Mouse (Mus musculus) erythroblast, adult 5-6 weeks (primary cell): ENCODE results near the gene Pld3. TPM values are rescaled to one million over a fixed set of nuclear protein-coding genes. Genes with fewer than 3 reads are reported as not detected.
A peak's percentile ranks its signal among the peaks of the same experiment; 100 is the strongest.
"Not testable (repeated sequence)": the region's sequence is repeated elsewhere in the genome, so short reads cannot be mapped to it uniquely, and the experiment has no call there.

Source experiments
- ATAC-seq: replicated peaks from 2 replicates; pipeline ENCODE4 v1.8.0; 2016; ENCODE audit warnings: moderate number of reproducible peaks, mild to moderate bottlenecking, moderate TSS enrichment, inconsistent platforms; ENCODE audit not compliant: poor library complexity, low FRiP score, severe bottlenecking
- total RNA-seq, 2 experiments: library from RNA; stranded (forward) in 1 of 2; stranded (reverse) in 1 of 2; fragments of 150-400 nt in 1 of 2; fragments of 200-764, 138-1000 nt in 1 of 2; gene quantifications; 2 replicates each; pipeline versions ENCODE4 v1.2.3 to v1.2.4; 2015 to 2017; ENCODE audit warnings: low replicate concordance in 2 of 2

Gene Pld3
- total RNA-seq, 2 experiments from 2014 or later, result 84.7 to 139 TPM

DNA sequence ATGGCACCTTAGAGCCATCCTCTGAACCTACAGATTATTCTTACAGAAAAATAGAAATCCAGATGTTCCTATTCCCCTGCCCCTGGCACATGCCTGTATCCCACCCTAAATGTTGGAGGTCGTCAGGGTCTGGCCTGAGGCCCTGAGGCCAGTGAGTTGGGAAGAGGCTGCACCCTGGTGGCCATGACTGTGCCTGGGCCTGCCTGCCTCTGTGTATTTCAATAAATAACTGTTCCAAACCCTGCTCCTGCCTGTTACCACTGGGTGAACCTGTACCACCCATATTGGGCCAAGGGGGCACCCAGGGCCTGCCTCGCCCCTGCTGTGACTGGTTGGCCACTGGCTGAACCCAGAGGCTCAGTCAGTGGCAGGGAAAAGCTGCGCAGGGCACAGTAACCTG is 22.1 kb downstream of the Pld3 start:
- ATAC-seq, result no peak

DNA sequence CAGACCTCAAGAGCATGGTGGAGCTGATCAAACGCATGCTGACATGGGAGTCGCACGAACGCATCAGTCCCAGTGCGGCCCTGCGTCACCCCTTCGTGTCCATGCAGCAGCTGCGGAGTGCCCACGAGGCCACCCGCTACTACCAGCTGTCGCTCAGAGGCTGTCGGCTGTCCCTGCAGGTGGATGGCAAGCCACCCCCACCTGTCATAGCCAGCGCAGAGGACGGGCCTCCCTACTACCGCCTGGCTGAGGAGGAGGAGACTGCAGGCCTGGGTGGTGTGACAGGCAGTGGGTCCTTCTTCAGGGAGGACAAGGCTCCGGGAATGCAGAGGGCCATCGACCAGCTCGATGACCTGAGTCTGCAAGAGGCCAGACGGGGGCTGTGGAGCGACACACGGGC is 23.9 kb downstream of the Pld3 start:
- ATAC-seq, result no peak

DNA sequence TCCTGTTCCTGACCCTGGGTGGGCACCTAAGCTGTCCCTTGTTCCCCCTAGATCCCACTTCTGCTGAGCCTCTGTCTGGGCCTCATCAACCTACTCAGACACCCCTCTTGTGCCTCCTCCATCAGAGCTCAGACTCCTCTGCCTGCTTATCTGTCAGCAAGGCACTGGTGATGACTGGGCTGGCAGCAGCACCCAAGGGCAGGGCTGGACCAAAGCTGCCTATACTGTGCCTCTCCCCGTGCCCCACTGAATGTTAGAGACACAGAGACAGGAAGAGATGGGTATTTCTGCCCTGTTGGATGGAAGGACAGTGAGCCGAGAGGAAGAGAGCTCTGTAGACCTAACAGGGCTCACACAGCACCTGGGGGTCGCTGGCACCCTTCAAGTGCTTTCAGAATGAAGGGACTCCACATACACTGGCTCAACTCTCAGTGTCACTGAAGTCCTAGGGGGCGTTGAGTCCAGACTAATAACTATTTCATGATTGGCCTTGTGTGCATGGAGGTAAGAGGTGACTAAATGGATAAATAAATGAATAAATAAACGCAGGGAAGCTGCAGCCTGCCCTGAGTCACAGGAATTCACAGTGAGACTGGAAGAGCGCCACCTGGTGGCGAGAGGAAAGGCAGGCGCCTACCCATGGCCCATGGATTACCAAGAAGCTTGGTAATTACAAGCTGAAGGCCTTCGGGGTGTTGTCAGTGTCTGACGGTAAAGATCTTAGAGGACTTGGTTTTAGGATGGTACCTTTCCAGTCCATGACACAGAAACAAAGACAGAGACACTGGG is 26.8 kb downstream of the Pld3 start:
- ATAC-seq, result peak; percentile 88

DNA sequence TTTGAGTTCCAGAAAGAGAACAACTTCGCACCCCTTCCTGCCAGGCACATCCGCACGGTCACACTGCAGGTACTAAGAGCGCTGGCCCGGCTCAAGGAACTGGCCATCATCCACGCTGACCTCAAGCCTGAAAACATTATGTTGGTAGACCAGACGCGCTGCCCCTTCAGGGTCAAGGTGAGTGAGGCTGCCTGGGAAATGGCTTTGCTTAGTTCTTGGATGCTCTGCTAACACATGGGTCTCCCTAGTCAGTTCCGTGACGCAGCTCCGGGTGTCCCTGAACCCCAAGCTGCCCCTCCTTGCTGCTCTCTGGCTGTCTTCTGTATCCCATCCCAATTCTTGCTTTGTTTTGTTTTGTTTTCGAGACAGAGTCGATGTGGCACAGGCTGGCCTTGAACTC is 29.2 kb downstream of the Pld3 start:
- ATAC-seq, result no peak

DNA sequence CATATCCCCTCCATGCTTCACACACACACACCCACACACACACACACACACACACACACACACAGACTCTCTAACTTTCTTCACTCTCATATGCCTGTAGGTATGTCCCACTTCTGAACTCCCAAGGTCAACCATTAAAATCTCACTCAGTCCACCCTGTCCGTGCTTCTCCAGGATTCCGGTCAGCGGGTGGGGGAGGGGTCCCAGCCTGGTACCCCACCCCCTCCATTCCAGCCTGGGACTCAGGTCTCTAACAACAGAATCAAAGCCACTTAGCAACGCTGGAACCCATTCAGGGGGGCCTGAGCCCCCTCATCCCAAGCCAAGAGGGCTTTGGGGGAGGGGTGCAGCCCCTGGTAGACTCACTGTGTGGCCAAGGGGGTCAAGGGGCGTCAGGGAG is 30.1 kb downstream of the Pld3 start, which contains the start of gene Hipk4:
TSS of gene Hipk4 (plus strand) at position 301 of the 400 bp plus-strand sequence.
- no peak for ATAC-seq

DNA sequence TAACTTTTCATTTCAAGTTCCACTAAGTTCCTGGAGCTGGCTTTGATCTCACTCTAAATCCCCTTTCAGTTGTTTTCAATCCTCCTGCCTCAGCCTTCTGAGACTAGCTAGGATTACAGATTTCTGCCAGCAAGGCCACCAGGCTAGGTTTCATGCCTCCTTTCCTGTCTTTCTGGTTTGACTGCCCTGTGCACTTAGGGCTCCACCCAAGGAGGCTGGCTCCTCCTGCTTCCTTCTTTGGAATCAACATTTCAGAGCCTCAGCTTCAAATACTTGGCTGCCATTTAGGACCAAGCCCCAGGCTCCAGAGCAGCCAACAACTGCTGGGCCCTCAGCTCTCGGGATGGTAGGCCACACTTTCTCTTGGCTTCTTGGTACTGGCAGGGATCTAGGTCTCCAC is 32.4 kb downstream of the Pld3 start:
- no peak for ATAC-seq

DNA sequence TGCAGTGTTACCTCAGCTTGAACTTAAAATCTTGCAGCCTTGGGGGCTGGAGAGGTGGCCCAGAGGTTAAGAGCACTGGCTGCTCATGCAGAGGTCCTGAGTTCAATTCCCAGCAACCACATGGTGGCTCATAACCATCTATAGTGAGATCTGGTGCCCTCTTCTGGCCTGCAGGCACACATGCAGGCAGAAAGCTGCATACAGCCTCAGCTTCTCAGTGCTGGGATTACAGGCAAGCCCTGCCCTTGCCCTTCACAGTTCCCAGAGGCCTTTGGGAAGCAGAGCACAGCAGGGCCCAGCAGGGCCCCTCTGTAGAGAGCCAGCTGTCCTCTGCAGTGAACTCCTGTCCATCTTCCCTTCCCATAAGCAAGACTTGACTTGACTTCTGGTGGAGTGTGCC is 32.9 kb downstream of the Pld3 start:
- ATAC-seq, result no peak

DNA sequence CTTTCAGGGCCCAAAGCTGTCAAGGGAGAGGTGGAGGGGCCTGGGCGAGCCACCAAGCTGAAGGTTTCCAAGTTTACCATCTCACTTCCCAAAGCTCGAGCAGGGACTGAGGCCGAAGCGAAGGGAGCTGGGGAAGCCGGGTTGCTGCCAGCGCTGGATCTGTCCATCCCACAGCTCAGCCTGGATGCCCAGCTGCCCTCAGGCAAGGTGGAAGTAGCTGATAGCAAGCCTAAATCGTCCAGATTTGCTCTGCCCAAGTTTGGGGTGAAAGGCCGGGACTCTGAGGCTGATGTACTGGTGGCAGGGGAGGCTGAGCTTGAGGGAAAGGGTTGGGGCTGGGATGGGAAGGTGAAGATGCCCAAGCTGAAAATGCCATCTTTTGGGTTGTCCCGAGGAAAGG is 34.7 kb downstream of the Pld3 start:
- ATAC-seq, result no peak

DNA sequence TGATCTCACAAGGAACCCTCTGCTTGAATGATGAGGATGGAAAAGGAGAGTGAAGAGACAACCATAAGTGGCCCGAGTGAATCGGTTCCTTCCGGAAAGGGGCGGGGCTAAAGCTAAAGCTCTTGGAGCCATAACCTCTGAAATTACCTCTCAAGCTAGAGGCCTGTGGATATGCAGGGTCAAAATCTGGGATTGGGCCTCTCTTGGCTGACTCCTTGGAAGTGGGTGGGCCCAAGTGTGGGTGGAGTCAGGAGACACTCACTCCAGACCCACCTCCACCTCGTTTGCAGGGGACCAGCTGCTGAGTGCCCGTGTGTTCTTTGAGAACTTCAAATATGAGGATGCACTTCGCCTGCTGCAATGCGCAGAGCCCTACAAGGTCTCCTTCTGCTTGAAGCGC is 38.1 kb downstream of the Pld3 start:
- no peak for ATAC-seq

DNA sequence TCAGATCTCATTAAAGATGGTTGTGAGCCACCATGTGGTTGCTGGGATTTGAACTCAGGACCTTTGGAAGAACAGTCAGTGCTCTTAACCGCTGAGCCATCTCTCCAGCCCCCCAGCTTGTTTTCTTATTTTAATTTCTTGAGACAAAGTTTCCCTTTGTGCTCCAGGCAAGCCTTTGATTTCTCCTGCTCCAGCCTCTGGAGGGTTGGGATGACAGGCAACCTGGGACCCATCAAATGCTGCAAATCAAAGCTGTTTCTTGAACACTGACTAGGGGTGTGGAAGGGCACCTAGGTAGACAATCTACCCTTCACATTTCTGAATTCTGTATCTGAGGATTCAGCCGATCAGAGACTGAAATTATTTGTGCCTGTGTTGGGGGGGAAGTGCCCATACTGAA is 42.2 kb downstream of the Pld3 start:
- no peak for ATAC-seq

DNA sequence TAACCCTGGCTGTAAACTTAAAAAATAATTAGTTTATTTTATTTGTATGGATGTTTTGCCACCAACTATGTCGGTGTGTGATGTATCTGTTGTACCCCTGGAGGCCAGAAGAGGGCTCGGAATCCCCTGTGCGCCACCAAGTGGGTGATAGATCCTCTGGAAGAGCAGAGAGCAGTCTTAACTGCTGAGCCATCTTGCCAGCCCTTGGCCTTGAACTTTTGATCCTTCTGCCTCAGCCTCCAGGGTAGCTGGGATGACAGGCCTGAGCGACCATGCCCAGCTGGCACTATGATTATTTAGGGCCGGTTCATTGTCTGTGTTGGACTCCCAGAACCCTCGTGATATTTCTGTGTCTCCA is 44.4 kb downstream of the Pld3 start:
- peak; percentile 81 for ATAC-seq

DNA sequence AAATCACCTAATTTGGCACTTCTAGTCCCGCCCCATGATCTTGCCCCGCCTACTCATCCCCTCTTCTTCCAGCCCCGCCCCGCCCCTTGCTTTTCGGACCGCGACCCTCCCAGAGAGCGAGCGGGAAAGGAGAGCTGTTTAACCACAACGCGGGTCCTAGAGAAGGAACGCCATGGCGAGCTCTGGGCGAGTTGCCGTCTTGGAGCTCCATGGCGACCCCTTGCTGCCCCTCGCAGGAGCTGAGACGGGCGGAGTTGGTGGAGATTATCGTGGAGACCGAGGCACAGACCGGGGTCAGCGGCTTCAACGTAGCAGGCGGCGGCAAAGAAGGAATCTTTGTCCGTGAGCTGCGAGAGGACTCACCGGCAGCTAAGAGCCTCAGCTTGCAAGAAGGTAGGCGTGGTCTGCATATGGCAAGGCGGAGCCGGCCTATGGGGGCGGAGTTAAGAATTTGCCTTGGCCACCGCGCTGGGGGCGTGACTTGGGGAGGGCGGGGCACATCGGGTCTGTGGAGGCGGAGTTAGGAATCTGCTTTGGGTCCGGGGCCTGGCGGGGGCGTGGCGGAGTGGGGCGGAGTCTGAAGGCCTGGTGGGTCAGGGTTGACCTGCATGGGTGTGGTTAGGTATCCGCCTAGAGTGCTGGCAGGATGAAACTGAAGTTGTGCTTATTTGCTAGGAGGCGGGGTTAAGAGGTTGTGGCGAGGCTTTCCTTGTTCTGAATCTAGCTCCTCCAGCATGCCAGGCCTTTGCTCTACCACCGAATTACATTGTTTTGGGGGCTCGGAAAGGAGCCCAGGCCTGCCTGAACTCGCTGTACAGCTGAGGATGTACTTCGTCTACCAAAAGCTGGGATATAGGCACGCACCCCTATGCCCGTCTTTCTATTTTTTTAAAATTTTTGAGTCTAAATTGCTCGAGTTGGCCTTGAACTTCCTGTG is 45.0 kb downstream of the Pld3 start:
- peak; percentile 91 for ATAC-seq

DNA sequence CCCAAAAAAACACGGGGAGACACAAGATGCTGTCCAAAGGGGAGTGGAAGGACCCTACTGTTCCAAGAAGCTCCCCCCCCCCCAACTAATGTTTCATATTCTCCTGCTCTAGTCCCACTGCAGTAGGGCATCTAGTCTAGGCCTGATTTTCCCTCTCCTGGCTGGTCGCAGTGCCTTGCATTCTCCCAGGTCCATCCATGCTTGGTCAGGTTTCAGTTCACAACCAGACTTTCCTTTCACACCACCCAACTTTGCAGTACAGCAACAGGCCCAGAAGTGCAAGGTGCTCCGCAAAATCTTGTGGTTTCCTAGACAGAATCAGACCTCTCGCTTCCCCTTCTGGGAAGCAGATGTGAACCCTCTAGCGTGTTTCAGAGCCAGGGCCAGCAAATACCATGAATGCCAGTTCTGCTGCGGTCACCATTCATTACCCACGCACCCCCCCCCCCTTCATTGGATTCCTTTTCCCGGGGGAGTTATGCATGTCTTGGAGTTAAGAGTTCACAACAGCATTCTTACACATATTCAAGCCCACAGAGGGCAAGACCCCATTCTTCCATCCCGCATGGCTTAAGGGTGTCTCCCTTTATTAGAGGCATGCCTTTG is 46.1 kb downstream of the Pld3 start:
- no peak for ATAC-seq

DNA sequence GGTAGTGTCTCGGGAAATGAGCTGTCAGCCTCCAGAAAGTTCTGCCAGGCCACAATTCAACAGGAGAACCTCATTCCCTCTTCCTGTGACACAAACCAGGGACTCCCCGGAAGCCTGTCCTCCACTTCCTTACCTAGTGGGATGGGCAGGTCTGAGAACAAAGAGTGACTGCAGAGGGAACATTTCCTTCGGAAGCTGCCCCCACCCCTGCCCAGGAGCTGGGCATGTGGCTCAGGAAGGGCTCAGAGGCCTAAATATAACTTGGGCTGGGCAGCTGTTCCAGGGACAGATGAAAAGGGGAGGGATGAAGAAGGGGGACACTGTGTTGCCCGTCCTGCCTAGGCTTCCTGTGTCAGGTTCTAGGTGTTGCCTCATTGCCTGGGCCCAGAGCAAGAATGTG is 51.4 kb downstream of the Pld3 start:
- no peak for ATAC-seq

DNA sequence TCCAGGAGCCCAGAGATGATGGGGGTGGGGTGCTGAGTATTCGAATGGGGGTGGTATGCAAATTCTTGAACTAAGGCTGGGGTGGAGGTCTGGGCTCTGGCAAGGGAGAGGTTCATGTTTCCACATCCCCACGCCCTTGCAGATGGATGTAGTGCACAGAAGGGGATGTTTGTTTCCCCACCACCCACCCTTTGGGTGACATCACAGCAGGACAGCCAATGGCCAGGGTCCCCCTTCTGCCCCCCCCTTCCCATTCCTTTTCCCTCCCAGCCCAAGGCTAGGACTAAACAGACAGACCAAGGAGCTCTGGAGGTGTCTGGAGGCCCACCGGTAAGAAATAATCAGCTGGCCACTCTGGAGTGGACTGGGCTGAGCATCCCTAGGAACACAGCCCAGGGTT is 54.0 kb downstream of the Pld3 start, which contains the start of gene Prx:
TSS of gene Prx (plus strand) at position 289 of the 400 bp plus-strand sequence.
- no peak for ATAC-seq

DNA sequence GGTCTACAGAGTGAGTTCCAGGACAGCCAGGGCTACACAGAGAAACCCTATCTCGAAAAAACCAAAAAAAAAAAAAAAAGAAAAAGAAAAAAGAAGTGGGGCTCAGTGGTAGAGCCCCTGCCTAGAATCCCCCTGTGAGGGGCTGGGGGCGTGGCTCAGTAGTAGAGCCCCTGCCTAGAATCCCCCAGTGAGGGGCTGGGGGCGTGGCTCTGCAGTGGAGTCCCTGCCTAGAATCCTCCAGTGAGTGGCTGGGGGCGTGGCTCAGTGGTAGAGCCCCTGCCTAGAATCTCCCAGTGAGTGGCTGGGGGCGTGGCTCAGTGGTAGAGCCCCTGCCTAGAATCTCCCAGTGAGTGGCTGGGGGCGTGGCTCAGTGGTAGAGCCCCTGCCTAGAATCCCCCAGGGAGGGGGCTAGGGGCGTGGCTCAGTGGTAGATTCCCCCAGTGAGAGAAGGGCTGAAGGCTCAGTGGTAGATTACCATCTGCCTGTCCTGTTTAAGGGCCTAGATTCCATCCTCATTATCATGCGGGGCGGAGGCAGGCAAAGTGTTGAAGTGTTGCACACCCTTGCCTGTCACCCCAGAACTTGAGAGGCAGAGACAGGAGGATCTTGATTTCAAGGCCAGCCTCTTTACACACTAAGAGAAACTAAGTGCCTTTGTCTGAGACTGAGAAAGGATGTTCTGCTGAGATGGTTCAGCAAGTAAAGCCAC is 58.2 kb downstream of the Pld3 start:
- not testable (repeated sequence) for ATAC-seq

DNA sequence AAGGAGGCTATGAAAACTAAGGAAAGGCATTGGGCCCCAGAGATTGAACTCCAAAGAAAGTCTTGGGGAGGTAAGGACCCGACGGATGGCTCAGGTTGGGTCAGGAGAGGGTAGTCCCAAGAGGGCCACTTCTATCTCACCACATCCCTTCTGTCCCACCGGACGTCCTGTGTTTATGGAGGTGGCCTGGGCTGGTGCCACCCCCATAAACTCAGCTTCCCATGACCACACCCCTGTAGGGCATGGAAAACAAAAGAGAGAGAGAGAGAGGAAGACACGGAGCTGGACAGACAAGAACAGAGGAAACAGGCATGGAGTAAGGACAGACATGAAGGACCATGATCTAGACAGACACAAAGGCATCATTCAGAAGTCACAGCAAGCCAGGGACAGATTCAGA is 59.6 kb downstream of the Pld3 start:
- ATAC-seq, result no peak

DNA sequence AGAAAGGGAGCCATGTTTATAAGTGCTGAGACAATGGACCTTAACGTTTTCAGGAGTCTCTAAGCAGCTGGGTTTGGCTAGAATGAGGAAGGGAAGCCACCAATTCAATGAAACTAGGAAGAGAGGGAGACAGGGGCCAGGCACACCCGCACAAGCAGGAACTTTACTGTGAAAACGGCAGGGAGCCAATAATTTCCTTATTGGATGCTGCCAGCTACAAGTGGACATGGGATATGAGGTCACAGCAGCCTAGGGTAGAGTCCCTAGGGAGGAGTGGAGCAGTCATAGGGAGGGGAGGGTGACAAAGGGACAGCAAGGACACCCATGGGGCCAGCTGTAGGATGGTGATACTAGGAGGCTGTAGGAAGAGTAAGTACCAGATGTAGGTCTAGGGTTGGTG is 60.0 kb downstream of the Pld3 start:
- no peak for ATAC-seq

DNA sequence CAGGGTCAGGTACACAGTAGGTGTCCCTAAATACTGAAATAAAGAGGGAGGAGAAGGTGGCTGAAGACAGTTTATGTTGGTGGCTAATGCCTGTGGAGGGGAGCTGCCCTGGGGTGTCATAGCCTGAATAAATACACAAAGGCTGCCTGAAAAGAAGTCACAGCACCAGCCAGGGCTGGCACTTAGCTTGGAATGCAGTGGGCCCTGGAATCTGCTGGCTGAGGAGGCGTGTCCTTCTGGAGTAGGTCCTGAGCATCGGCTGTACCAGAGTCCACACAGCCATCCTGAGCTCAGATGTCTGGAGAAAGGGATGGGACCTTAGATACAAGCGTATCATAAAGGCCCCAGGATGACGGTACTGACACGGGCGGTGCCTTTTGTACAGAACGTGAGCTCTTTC is 61.2 kb downstream of the Pld3 start:
- ATAC-seq, result no peak
